Mouse (Mus musculus) kidney, adult 2 months (tissue): ENCODE results near the gene Fgfr4.

Experiments
- CTCF ChIP-seq: fragments of 200-500 bp; conservative IDR thresholded peaks from 2 replicates; pipeline ENCODE4 v1.5.1; 2011; ENCODE audit warnings: low read depth, mild to moderate bottlenecking, control low read depth, low read length, moderate library complexity, mixed read lengths; ENCODE audit not compliant: insufficient read depth, insufficient read length
- POLR2A ChIP-seq: fragments of 200-500 bp; IDR thresholded peaks from one replicate; pipeline ENCODE4 v1.6.1; 2011; ENCODE audit warnings: low read depth, low read length, control low read depth

DNA sequence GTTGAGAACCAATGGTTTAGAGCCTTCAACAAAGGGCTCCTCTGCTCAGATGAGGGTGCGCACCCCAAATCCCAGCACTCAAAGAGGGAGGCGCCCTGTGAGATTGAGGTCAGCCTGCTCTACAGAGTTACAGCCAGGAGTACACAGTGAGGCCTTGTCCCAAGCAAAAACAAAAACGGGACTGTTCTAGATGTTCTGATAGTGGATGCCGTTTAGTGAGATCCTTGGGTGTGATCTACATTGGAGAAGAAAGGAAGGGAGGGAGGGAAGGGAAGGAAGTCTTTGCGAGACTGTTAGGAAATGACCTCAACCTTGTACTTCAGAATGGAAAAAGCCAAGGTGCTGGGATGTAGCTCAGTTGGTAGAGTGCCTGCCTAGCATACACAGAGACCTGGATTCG lies 23.8 kb downstream of the Fgfr4 start:
- TF ChIP-seq CTCF = no peak
- no peak for TF ChIP-seq POLR2A
